Mouse (Mus musculus) stomach, embryonic 14.5 days (tissue): ENCODE data around the gene Pfkfb4. TPM values are rescaled to one million over a fixed set of nuclear protein-coding genes. Genes with fewer than 3 reads are reported as not detected.

Source experiments
- ATAC-seq: fragments of 200-750 bp; cut with Nextera tagmentation; 2 replicates; pipeline ENCODE4 v1.8.0; 2017; ENCODE audit warnings: low read depth, moderate TSS enrichment; ENCODE audit not compliant: insufficient number of reproducible peaks, insufficient read depth, low FRiP score
- H3K27ac ChIP-seq: fragments of 300-500 bp; sonication (generic); 2 replicates; pipeline ENCODE4 v1.5.1; 2014; ENCODE audit warnings: mild to moderate bottlenecking, low read length, moderate library complexity, mixed read lengths
- H3K27me3 ChIP-seq: fragments of 300-500 bp; sonication (generic); 2 replicates; pipeline ENCODE4 v1.6.1; 2014; ENCODE audit warnings: low read length, control low read depth, mixed read lengths; ENCODE audit not compliant: control insufficient read depth, insufficient read depth
- H3K36me3 ChIP-seq: fragments of 300-500 bp; sonication (generic); 2 replicates; pipeline ENCODE4 v1.6.1; 2014; ENCODE audit warnings: mild to moderate bottlenecking, control low read depth, low read length, moderate library complexity, mixed read lengths; ENCODE audit not compliant: control insufficient read depth, insufficient read depth
- H3K4me1 ChIP-seq: fragments of 300-500 bp; sonication (generic); 2 replicates; pipeline ENCODE4 v1.6.1; 2014; ENCODE audit warnings: low read length, control low read depth, mixed read lengths; ENCODE audit not compliant: control insufficient read depth, insufficient read depth
- H3K4me2 ChIP-seq: fragments of 300-500 bp; sonication (generic); replicated peaks from 2 replicates; pipeline ENCODE4 v1.6.1; 2014; ENCODE audit warnings: low read depth, low read length, control low read depth
- H3K4me3 ChIP-seq: fragments of 300-500 bp; sonication (generic); 2 replicates; pipeline ENCODE4 v1.5.1; 2014; ENCODE audit warnings: low read depth, low read length, control low read depth
- H3K9ac ChIP-seq: fragments of 300-500 bp; sonication (generic); replicated peaks from 2 replicates; pipeline ENCODE4 v1.6.1; 2014; ENCODE audit warnings: low read depth, mild to moderate bottlenecking, control low read depth, low read length, moderate library complexity, mixed read lengths
- H3K9me3 ChIP-seq: fragments of 300-500 bp; sonication (generic); 2 replicates; pipeline ENCODE4 v1.6.1; 2016; ENCODE audit warnings: low read depth, low read length, control low read depth; ENCODE audit not compliant: control insufficient read depth
- WGBS: fragments of 180-500 bp; shearing (Covaris S2); extraction: QIAGEN DNeasy Blood & Tissue Kit; methylation state at CpG from one replicate; pipeline ENCODE4 v1.1.7; 2014; 5-methylcytosine and 5-hydroxymethylcytosine counted together
- polyA plus RNA-seq: library from polyadenylated mRNA; unstranded; fragments of >200 nt; fragmentation: Nextera tagmentation; extraction: Ambion mirVana; gene quantifications from 2 replicates; pipeline ENCODE4 v1.2.1, GENCODE M21; 2014

The Pfkfb4 gene
- 7.9 and 8.5 TPM in 2 replicates for polyA plus RNA-seq

DNA sequence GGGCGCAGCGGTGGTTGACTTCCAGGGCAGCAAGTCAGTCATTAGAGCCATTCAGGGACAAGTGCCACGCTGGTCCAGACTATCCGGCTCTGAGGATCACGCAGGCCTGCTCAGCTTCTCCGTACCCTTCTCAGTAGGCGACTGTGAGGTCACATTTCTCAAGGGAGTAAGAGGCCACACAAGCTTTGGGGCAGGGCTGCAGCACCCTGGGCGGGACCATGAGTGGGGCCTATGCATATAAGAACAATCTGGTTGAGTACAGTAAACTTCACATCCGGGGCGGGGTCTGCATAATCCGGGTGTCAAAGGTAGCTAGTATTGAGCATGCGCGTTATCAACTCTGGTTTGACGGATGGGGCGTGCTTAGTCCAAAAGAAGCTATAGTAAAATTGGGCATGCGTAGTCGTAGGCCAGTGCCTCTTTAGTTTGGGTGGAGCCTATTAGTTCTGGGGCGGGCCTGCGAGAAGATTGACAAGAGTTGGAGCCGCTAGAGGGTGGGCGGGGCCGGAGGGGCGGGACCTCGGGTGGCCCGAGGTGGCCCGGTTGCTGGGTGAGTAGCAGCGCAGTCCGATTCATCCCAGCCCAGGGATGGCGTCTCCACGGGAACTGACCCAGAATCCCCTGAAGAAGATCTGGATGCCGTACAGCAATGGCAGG is at the start of gene Pfkfb4:
Gene Pfkfb4 (plus strand): TSS at position 351 of the 657 bp plus-strand sequence.
- Histone ChIP-seq H3K27ac (peak within 1 kb of the TSS; percentile 96), H3K4me2 (peak within 1 kb of the TSS; percentile 86), H3K9ac (peak within 1 kb of the TSS; percentile 48; the same call in 1 of the 2 replicates), H3K4me3 (peak within 1 kb of the TSS; percentile 57), H3K36me3 (no peaks in the 10 kb centered on the region), H3K27me3 (no peaks in the 10 kb centered on the region), H3K4me1 (peaks cover 18% of the 10 kb centered on the region), H3K9me3 (no peaks in the 10 kb centered on the region)
- under 1% methylated on average over 31 of the region's 31 CpGs for WGBS
- peak; percentile 95 for ATAC-seq

DNA sequence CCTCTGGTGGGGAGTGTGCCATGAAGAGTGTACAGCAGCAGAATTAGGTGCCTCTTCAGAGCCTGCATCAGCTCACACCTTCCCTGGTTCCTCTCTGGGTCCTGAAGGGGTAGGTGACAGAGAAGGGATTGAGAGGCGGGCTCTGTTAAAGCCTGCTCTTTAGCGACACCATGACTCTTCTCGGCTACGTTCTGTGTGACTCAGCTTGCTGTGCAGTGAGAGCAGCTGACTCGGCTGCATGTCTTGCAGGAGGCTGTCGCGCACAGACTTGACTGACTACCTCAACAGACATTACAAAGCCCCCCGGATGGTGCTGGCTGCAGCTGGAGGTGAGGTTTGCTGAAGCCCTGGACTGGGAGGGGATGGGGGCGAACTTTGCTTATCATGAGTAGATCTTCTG is 46.5 kb upstream of the Pfkfb4 start:
- 82% methylated on average over 9 of the region's 9 CpGs for WGBS
- Histone ChIP-seq H3K27me3 (no peaks in the 10 kb centered on the region), H3K4me1 (peaks cover 5% of the 10 kb centered on the region; the same call in 1 of the 2 replicates), H3K4me2 (no peak overlapping the region), H3K36me3 (peaks cover 79% of the 10 kb centered on the region), H3K27ac (no peak overlapping the region), H3K4me3 (no peak overlapping the region), H3K9ac (no peak overlapping the region), H3K9me3 (no peaks in the 10 kb centered on the region)
- no peak for ATAC-seq

DNA sequence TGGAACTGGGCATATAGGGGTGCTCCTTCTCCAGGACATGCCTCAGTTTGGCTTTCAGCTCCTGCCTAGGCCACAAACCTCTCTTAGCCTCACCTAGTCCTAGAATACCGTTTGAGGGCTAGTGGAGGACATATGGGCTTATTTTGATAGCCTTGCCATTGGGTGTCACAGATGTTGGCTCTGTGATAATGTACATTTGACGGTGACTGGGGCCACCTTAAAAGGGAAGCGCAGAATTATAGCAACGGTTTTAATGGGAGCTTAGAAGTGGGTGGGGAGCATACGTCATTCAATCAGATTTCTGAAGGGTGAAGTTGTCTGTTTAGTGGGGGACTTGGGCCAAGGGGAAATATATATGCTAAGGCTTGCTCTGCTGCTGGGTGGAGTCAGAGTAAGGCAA is 46.0 kb upstream of the Pfkfb4 start:
- H3K4me3 ChIP-seq, result no peak overlapping the region
- H3K9me3 ChIP-seq, result no peaks in the 10 kb centered on the region
- WGBS, result 89% methylated on average over 5 of the region's 5 CpGs
- H3K36me3 ChIP-seq, result peaks cover 74% of the 10 kb centered on the region
- H3K27me3 ChIP-seq, result no peaks in the 10 kb centered on the region
- H3K9ac ChIP-seq, result no peak overlapping the region
- H3K4me2 ChIP-seq, result no peak overlapping the region
- peaks cover 5% of the 10 kb centered on the region; the same call in 1 of the 2 replicates for H3K4me1 ChIP-seq
- no peak overlapping the region for H3K27ac ChIP-seq
- ATAC-seq, result no peak

DNA sequence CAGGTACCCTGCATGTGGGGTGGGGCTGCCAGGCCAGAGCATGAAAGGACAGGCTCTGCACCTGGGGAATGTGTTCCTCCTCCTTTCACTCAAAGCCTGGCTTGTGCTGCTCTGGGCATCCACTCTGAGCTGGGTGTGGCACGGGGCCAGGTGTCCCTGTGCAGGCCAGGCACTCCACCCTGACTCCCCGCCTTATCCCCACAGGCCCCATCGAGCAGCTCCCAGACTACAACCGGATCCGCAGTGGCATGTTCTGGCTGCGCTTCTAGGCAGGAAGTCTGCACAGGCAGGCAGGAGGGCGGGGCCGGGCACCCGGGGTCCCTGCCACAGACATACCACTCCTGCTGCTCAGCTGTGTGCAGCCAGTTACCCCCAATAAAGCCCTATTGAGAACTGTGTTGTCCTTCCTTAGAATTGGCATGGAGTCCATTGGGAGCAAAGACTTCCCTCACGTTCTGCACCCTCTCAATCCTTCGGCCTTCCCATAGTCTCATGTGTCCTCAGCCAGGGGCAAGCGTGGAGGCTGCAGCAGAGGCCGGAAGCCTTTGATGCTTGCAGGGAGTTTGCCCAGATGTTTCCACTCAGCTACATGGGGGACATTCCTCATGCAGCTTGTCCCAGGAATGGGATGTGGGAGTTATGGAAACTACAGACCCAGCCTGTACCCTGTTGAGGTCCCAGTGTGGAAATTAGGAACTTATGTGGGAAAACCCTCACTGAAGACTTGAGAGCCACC is 42.2 kb upstream of the Pfkfb4 start:
- H3K9ac ChIP-seq, result no peak overlapping the region
- no peak overlapping the region for H3K4me2 ChIP-seq
- peak; percentile 72; the same call in 1 of the 2 replicates for ATAC-seq
- peaks cover 54% of the 10 kb centered on the region for H3K36me3 ChIP-seq
- no peaks in the 10 kb centered on the region for H3K9me3 ChIP-seq
- WGBS, result 58% methylated on average over 13 of the region's 13 CpGs
- H3K4me3 ChIP-seq, result no peak overlapping the region
- H3K27me3 ChIP-seq, result no peaks in the 10 kb centered on the region
- peak overlapping the region; percentile 57 for H3K27ac ChIP-seq
- peaks cover 5% of the 10 kb centered on the region; the same call in 1 of the 2 replicates for H3K4me1 ChIP-seq

DNA sequence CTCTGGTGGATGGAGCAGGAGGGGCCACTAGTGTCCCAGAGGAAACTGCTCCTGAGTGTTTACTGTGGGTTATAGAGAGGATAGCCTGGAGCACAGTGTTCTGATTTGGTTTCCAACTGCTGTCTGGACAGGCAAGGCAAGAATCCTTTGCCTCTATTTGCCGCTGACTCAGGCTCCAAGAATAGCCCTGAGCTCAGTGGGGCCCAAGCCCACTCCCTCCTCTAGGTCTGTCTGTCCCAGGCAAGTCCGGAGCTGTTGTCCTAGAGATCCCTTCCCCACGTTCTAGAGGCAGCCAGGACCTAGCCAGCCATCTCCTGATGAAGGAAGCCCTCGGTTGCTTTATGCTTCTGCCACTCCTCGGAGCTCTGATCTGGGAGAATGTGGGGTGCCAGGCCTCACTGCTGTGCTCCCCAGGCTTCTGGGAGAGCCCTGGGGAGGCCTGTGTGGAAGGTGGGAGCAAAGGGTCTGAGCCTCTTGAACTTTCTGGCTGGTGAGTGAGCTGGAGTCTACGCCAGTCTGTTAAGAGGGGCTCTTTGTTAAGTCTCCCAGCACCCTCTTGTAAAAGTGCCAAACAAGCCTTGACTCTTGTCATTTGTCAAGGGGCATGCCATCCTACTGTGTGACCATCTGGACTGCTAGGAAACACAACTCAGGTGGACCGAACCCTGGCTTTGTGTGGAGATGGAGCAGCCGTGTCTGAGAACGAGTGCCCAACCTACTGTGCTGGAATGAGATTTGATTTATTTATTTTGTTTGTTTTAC is 41.4 kb upstream of the Pfkfb4 start:
- WGBS, result 83% methylated on average over 9 of the region's 9 CpGs
- Histone ChIP-seq H3K27ac (peak overlapping the region; percentile 57), H3K36me3 (peaks cover 48% of the 10 kb centered on the region), H3K4me1 (peaks cover 5% of the 10 kb centered on the region; the same call in 1 of the 2 replicates), H3K27me3 (no peaks in the 10 kb centered on the region), H3K4me3 (no peak overlapping the region), H3K4me2 (no peak overlapping the region), H3K9ac (no peak overlapping the region), H3K9me3 (no peaks in the 10 kb centered on the region)
- no peak for ATAC-seq

DNA sequence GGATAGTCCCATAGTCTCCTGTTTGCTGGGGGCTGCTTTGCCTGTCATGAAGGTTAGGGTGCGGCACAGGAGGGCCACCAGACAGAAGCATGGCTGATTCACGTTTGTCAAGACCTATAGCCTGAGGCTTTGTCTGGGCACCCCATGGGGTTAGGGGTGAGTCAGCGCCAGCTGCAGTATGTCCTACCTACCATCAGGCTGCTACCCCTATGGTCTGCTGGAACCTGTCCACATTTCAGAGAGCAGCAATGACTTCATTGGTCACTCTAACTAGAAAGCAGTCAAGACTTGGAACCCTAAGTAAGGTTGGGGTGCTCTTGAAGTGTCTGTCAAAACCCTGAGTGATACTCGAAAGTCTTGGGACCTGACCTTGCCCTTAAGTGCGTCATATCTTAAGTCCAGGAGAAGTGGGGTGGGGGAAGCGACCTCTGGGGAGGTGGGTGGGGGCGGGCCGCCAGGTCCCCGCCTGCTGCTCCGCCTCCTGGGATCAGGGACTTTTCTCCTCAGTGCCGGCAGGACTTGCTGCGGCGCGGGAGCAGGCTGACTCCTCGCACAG is 38.4 kb upstream of the Pfkfb4 start, which contains the start of gene Col7a1:
Gene Col7a1 (plus strand): TSS at position 506 of the 556 bp plus-strand sequence.
- H3K27me3 ChIP-seq, result no peaks in the 10 kb centered on the region
- H3K36me3 ChIP-seq, result peaks cover 20% of the 10 kb centered on the region
- peak within 1 kb of the TSS; percentile 39 for H3K4me2 ChIP-seq
- no peaks in the 10 kb centered on the region for H3K9me3 ChIP-seq
- no peak within 1 kb of the TSS for H3K27ac ChIP-seq
- 10% methylated on average over 15 of the region's 15 CpGs for WGBS
- H3K9ac ChIP-seq, result 0 out of 2 replicates have a peak within 1 kb of the TSS, but pooled peaks have one; percentile 18
- H3K4me1 ChIP-seq, result peaks cover 5% of the 10 kb centered on the region; the same call in 1 of the 2 replicates
- peak within 1 kb of the TSS; percentile 21 for H3K4me3 ChIP-seq
- no peak for ATAC-seq

DNA sequence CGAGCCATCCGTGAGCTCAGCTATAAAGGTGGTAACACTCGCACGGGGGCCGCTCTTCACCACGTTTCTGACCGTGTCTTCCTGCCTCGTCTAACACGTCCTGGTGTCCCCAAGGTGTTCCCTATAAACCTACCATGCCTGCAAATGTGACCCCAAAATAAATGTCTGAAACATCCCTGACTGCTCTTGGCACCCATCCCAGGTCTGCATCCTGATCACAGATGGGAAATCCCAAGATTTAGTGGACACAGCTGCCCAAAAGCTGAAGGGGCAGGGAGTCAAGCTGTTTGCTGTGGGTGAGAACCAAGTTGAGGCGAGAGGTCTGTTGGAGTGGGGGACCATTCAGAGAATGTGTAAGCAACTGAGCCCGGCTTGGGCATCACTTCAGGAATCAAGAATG is 36.3 kb upstream of the Pfkfb4 start:
- no peak overlapping the region for H3K4me3 ChIP-seq
- H3K36me3 ChIP-seq, result peaks cover 3% of the 10 kb centered on the region; the same call in 1 of the 2 replicates
- no peak for ATAC-seq
- 87% methylated on average over 11 of the region's 11 CpGs for WGBS
- no peak overlapping the region for H3K9ac ChIP-seq
- no peaks in the 10 kb centered on the region for H3K9me3 ChIP-seq
- no peak overlapping the region for H3K27ac ChIP-seq
- no peaks in the 10 kb centered on the region for H3K27me3 ChIP-seq
- H3K4me1 ChIP-seq, result no peaks in the 10 kb centered on the region
- no peak overlapping the region for H3K4me2 ChIP-seq

DNA sequence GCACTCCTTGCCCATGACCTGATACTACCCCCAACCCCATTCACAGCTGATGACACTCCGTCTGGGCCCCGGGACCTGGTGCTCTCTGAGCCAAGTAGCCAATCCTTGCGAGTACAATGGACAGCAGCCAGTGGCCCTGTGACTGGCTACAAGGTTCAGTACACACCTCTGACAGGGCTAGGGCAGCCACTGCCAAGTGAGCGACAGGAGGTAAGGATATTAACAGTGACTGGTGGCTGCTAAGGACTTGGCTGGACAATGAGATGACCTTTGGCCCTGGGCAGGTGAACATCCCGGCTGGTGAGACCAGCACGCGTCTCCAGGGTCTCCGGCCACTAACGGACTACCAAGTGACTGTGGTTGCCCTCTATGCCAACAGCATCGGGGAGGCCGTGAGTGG is 35.7 kb upstream of the Pfkfb4 start:
- H3K36me3 ChIP-seq, result peaks cover 3% of the 10 kb centered on the region; the same call in 1 of the 2 replicates
- H3K27me3 ChIP-seq, result no peaks in the 10 kb centered on the region
- no peak overlapping the region for H3K27ac ChIP-seq
- WGBS, result 86% methylated on average over 11 of the region's 11 CpGs
- ATAC-seq, result no peak
- no peaks in the 10 kb centered on the region for H3K9me3 ChIP-seq
- no peak overlapping the region for H3K4me3 ChIP-seq
- no peaks in the 10 kb centered on the region for H3K4me1 ChIP-seq
- no peak overlapping the region for H3K9ac ChIP-seq
- no peak overlapping the region for H3K4me2 ChIP-seq
